Mouse (Mus musculus) bone marrow macrophage, adult 2 months (primary cell): Measurements from ENCODE around the gene Timm17b. TPM values are rescaled to one million over a fixed set of nuclear protein-coding genes. Genes with fewer than 3 reads are reported as not detected.

Experiments used
- H3K27ac ChIP-seq: 2 replicates; pipeline ENCODE4 v1.5.1; 2012; ENCODE audit warnings: low read depth, low read length; ENCODE audit not compliant: insufficient read depth
- H3K4me1 ChIP-seq: 2 replicates; pipeline ENCODE4 v1.6.1; 2012; ENCODE audit warnings: low read length; ENCODE audit not compliant: control insufficient read depth, insufficient read depth
- H3K4me3 ChIP-seq: 2 replicates; pipeline ENCODE4 v1.5.1; 2012; ENCODE audit warnings: mild to moderate bottlenecking, low read length, moderate library complexity; ENCODE audit not compliant: insufficient read depth
- CTCF ChIP-seq: IDR thresholded peaks from 2 replicates; pipeline ENCODE4 v1.5.1; 2012; ENCODE audit warnings: low read depth, mild to moderate bottlenecking, low read length, moderate library complexity
- POLR2A ChIP-seq: IDR thresholded peaks from 2 replicates; pipeline ENCODE4 v1.6.1; 2012; ENCODE audit warnings: mild to moderate bottlenecking, low read depth, low read length, borderline replicate concordance
- polyA plus RNA-seq: library from polyadenylated mRNA; stranded (reverse); fragments of >200 nt; gene quantifications from 2 replicates; pipeline ENCODE4 v1.2.4, GENCODE M21; 2012; ENCODE audit not compliant: missing spikeins, insufficient read depth, insufficient read length

Timm17b gene
- polyA plus RNA-seq, 1 experiment = 33.4 TPM

- H3K4me3 ChIP-seq = no peak within 1 kb of the TSS
- H3K27ac ChIP-seq = no peak within 1 kb of the TSS
- no peaks in the 10 kb centered on the region for H3K4me1 ChIP-seq
- TF ChIP-seq CTCF (no peak), POLR2A (no peak)
These were observed 20.6 kb downstream of the Timm17b start, which contains the start of gene Pcsk1n for GRCm38 (mm10) chrX:7919601-7920383. Gene Pcsk1n, plus strand, starts transcription at chrX:7919822.

GRCm38 (mm10) chrX:7922032-7922431 lies 22.9 kb downstream of the Timm17b start:
- TF ChIP-seq CTCF = no peak
- no peak for TF ChIP-seq POLR2A
- Histone ChIP-seq H3K4me1 (no peaks in the 10 kb centered on the region), H3K27ac (no peak overlapping the region), H3K4me3 (peak overlapping the region; percentile 28)

- Histone ChIP-seq H3K27ac (no peak overlapping the region), H3K4me1 (no peaks in the 10 kb centered on the region), H3K4me3 (no peak overlapping the region)
- TF ChIP-seq POLR2A (no peak), CTCF (no peak)
These were observed 27.1 kb downstream of the Timm17b start for GRCm38 (mm10) chrX:7926266-7926665.

- TF ChIP-seq POLR2A (no peak), CTCF (no peak)
- no peak overlapping the region for H3K27ac ChIP-seq
- no peaks in the 10 kb centered on the region for H3K4me1 ChIP-seq
- peak overlapping the region; percentile 17 for H3K4me3 ChIP-seq
These were observed 28.0 kb downstream of the Timm17b start for GRCm38 (mm10) chrX:7927116-7927515.

- no peak for TF ChIP-seq POLR2A
- TF ChIP-seq CTCF = no peak
- Histone ChIP-seq H3K27ac (no peak within 1 kb of the TSS), H3K4me3 (peak within 1 kb of the TSS; percentile 17), H3K4me1 (no peaks in the 10 kb centered on the region)
These were observed 29.2 kb downstream of the Timm17b start, which contains the start of gene Eras for GRCm38 (mm10) chrX:7928270-7928790. Gene Eras, minus strand, starts transcription at chrX:7928607.

GRCm38 (mm10) chrX:7936874-7937273 lies 37.7 kb downstream of the Timm17b start:
- Histone ChIP-seq H3K27ac (no peak overlapping the region), H3K4me1 (no peaks in the 10 kb centered on the region), H3K4me3 (no peak overlapping the region)
- TF ChIP-seq POLR2A = no peak
- no peak for TF ChIP-seq CTCF

- Histone ChIP-seq H3K4me1 (no peaks in the 10 kb centered on the region), H3K27ac (no peak overlapping the region), H3K4me3 (no peak overlapping the region)
- no peak for TF ChIP-seq CTCF
- TF ChIP-seq POLR2A = no peak
These were observed 38.5 kb downstream of the Timm17b start for GRCm38 (mm10) chrX:7937667-7938066.

GRCm38 (mm10) chrX:7945618-7946017 lies 46.5 kb downstream of the Timm17b start:
- Histone ChIP-seq H3K4me1 (peaks cover 4% of the 10 kb centered on the region), H3K27ac (no peak overlapping the region), H3K4me3 (no peak overlapping the region)
- no peak for TF ChIP-seq CTCF
- TF ChIP-seq POLR2A = no peak

GRCm38 (mm10) chrX:7947108-7947899 lies 48.1 kb downstream of the Timm17b start, which contains the start of gene Hdac6:
Gene Hdac6, minus strand, starts transcription at chrX:7947889.
- TF ChIP-seq CTCF (no peak), POLR2A (no peak)
- H3K27ac ChIP-seq = peak within 1 kb of the TSS; percentile 32; the same call in 1 of the 2 replicates
- H3K4me3 ChIP-seq = peak within 1 kb of the TSS; percentile 61
- peaks cover 4% of the 10 kb centered on the region for H3K4me1 ChIP-seq

- Histone ChIP-seq H3K27ac (peak overlapping the region; percentile 32; the same call in 1 of the 2 replicates), H3K4me1 (peaks cover 4% of the 10 kb centered on the region), H3K4me3 (peak overlapping the region; percentile 61)
- no peak for TF ChIP-seq CTCF
- TF ChIP-seq POLR2A = no peak
These were observed 48.8 kb downstream of the Timm17b start for GRCm38 (mm10) chrX:7947900-7948492.
